Mouse (Mus musculus): ENCODE measurements around the gene Rbms3.
A peak's percentile ranks its signal among the peaks of the same experiment; 100 is the strongest.

Gene Rbms3

DNA sequence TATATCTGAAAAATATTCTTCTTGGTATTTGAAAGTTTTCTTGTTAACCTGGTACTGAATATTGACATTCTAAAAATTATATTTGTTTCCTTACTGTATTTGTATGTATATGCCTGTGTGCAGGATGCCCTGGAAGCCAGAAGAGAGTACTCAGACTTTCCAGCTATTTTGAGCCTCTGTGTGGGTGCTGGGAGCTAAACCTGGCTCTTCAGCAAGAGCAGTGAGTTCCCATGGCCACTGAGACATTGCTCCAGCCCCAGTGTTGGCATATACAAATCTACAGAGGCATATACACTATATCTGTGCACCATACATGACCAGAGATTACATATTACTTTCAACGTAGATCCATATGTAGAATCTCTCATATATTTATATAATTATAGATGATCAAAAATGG, 581.1 kb downstream of the Rbms3 start:
- no peak for DNase-seq (ENCODE audit: low read depth, low spot score)

DNA sequence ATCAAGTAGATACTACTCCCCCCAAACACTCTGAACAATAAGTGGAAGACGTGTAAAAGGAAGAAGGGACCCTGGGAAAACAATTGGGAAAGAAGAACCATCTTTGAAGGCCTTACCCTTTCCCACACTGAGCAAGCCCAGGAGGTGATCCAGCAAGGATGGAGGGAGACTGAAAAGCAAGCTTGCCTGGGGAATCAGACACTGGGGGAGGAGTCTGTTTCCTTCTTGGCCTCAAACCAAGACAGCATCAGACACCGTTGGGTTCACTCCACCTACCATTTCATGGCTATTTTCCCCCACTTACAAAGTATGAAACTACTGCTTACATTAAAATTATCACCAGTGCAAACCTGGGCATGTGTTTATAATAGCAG, 587.7 kb downstream of the Rbms3 start:
- no peak for DNase-seq (ENCODE audit: low read depth, low spot score)

DNA sequence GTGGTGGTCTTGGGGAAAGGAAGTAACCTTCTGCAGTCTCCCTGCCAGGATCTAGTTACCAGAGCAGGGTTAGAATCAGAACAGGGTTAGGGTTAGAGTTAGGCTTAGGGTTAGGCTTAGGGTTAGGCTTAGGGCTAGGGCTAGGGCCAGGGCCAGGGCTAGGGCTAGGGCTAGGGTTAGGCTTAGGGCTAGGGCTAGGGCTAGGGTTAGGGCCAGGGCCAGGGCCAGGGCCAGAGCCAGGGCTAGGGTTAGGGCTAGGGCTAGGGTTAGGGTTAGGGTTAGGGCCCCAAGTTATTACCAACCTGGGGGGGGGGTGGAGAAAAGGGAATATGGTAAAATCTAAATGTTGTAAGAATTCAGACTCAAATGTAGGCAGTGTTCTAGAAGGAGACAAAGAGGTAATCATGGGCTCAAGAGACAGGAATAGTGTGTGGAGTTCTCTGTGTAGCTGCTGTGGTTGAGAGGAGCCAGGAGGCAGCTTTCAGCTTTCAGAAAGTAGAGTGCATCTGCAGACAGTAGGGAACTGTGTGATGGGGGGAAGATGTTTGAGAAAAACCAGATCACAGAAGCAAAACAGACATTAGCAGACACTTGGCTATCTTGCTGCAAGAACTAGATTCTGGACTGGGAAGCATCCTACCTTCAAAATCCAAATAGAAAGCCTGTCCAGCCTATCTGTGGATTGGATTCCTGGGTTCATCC, 588.3 kb downstream of the Rbms3 start:
- no peak for DNase-seq (ENCODE audit: low read depth, low spot score)

DNA sequence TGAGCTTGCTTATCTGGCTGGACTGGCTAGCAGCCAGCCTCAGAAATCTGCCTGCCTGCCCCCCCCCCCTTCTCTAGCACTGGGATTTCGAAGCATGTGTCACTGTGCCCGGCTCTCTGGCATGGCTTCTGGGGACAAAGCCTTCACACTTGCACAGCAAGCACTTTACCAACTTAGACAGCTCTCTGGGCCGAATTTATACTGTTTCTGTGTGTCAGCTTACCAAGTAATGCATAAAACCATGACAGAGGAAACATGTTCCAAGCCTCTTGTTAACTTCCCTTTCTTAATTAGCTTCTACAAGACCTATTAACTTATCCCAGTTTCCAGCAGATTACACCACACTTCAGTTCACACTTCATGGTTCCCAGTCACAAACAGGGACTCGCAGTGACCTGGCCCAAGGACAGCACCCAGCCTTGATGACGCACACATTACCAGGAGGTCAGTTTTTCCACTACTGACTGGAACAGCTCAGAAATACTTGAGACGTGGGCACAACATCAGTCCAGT, 589.7 kb downstream of the Rbms3 start:
- DNase-seq (ENCODE audit: low read depth, low spot score): no peak

- no peak for DNase-seq (ENCODE audit: low read depth, low spot score)
These were observed 597.0 kb downstream of the Rbms3 start for GRCm38 (mm10) chr9:117032690-117033089.

GRCm38 (mm10) chr9:117031237-117031636, 598.5 kb downstream of the Rbms3 start:
- no peak for DNase-seq (ENCODE audit: low read depth, low spot score)

- no peak for DNase-seq (ENCODE audit: low read depth, low spot score)
These were observed 598.9 kb downstream of the Rbms3 start for GRCm38 (mm10) chr9:117030837-117031236.

DNA sequence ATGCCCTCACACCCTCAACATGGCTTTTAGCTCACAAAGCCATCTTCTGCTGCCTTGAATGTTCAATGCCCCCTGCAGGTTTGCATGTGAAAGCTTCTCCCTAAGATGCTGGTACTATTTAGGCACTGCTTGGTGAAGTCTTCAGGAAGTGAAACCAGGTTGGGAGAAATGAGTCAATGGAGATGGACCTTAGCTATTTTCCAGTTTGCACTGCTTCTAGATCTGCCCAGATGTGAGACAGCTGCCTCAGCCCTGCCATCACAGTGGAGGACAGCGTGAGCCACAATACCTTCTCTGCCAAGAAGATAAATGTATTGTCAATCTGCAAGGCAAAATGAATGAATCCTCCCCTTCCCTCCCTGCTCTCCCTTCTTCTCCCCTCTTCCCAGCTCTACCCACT, 599.8 kb downstream of the Rbms3 start:
- DNase-seq (ENCODE audit: low read depth, low spot score): no peak

GRCm38 (mm10) chr9:117028586-117028985, 601.1 kb downstream of the Rbms3 start:
- no peak for DNase-seq (ENCODE audit: low read depth, low spot score)

DNA sequence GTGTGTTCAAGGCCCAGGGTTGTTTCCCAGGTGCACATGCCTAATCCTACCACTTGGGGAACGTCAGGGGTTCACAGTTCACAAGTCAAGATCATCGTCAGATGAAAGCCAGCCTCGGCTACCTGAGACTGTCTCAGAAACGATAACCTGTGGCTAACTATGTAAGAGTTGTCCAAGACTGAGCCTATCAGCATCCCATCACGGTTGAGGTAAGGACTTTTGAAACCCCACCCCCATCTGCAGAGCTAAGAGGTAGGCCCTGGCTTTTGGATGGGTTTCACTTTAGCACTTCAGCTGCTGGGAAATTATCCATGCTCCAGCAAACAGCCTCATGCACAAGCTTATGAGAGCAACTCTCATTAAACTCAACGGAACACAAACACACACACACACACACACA, 607.6 kb downstream of the Rbms3 start:
- no peak for DNase-seq (ENCODE audit: low read depth, low spot score)

- no peak for DNase-seq (ENCODE audit: low read depth, low spot score)
These were observed 608.2 kb downstream of the Rbms3 start for GRCm38 (mm10) chr9:117021506-117021905.

- DNase-seq (ENCODE audit: low read depth, low spot score): no peak
These were observed 609.5 kb downstream of the Rbms3 start for GRCm38 (mm10) chr9:117020216-117020615.

DNA sequence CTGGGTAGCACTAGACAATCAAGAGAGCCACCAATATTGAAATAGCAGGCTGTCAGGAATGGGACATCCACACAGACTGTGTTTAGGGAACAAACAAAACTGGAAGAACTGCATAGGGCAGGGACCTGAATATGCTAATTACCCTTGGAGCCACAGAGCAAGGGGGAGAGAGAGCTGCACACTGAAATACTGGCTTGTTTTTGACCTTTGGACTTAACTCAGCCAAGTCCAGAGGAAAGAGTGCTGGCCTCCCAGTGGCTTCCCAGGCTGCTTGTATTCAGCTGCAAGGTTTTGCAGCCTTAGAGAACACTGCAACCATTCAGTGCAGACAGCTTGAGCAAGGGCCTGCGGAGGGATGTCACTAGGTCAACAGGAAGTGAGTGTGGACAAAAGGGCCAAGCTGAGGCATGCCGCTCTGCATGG, 611.0 kb downstream of the Rbms3 start:
- peak; percentile 13 for DNase-seq (ENCODE audit: low read depth, low spot score)

DNA sequence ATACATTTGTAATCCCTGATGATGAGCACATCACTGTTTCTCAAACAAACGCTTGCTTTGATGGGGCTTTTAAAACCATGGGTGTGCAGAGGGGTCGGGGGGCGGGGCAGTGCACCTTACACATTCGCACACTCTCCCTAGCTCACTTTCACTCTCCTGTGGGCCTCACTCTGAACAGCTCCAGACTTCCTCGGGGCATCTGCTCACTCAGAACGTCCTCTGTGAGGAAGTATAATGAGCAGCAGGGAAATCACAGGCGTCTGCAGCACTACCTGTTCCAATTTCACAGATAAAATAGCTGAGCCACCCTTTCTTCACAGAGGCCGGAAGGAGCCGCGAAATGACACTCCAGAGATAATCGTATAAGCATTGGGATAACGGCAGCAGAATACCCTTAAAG, 611.4 kb downstream of the Rbms3 start:
- DNase-seq (ENCODE audit: low read depth, low spot score): no peak

DNA sequence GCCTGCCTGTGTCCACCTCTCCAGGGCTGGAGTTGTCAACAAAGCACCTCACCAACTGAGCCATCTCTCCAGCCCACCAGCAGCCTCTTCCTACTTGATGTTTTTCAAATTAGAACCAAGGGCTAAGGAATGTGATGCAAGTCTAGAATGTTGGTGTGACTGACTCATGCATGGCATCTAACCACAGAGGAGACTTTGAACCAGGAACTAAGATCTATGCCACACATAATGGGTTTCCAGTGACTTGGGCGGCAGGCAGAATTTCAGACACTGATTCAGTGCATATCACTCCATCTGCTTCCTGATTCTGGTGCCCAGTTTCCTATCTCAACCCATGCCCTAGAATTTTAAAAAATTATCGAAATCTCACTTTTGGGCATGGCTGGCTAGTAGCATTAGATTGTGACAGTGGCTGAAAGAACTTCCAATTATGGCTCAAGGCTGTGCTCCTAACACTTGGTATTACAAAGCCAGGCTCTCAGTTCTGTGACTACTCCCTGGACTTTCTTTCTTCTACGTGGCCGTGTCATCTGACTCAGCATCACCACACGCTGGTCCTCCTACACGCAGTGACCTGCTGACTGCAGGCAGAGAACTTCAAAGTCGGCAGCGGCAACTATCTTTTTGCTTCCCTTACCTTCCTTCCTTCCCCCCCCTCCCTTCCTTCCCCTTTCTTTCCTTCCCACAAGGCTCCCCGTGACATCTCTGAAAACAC, 613.0 kb downstream of the Rbms3 start:
- no peak for DNase-seq (ENCODE audit: low read depth, low spot score)

DNA sequence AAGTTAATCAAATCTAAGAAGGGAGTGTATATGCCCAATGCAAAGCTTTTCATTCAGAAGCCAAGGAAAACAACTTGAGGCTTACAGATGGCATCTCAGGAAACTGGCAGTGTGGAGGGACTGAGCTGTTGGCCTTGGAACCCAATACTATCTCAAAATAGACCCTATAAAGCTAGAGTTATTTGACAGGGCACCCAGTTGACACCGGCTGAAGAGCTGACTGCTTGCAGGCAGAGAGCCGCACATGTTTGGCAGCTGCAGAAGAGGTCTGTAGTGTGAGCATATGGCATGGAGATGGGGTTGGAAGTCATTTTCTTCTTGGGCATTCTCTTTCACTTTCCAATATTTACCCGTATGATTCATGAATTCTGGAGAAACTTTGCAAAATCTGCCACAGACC, 616.3 kb downstream of the Rbms3 start:
- DNase-seq (ENCODE audit: low read depth, low spot score): no peak

- DNase-seq (ENCODE audit: low read depth, low spot score): no peak
These were observed 618.9 kb downstream of the Rbms3 start for GRCm38 (mm10) chr9:117010801-117011200.

DNA sequence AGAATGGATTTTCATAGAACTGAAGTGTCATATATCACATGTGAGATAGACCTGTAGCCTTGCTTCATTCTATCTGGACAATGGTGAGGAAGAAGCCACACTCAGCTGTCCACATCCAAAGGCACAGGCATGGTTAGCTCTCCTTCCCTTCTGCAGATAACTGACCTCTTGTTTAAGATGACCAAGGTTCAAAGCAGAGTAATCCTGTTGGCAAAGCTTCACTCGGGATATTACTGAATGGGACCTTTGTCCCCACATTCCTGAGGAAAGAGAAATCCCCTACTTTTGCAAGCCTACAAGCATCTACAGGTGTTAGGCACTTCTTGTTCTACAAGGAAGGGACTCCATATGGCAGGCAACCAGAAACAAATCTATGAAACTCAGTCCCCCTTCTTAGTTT, 621.5 kb downstream of the Rbms3 start:
- no peak for DNase-seq (ENCODE audit: low read depth, low spot score)

DNA sequence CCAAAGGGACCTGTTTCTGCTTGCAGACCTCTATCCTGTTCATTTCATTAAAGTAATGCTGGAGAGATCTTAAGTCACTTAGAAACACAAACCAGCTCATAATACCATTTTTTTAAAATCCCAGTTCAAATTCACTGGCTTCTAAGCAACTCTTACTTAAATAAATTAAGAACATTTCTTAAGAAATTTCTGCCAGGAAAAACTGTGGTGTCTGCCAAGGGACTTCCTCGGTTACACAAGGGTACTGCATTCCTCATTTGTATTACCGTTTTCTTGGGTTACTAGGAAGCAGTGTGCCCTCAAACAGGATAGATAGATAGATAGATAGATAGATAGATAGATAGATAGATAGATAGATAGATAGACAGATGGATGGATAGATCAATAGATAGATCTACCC, 627.6 kb downstream of the Rbms3 start:
- DNase-seq (ENCODE audit: low read depth, low spot score): no peak

GRCm38 (mm10) chr9:116999186-116999585, 630.5 kb downstream of the Rbms3 start:
- DNase-seq (ENCODE audit: low read depth, low spot score): no peak

GRCm38 (mm10) chr9:116990321-116990720, 639.4 kb downstream of the Rbms3 start:
- DNase-seq (ENCODE audit: low read depth, low spot score): peak; percentile 56

DNA sequence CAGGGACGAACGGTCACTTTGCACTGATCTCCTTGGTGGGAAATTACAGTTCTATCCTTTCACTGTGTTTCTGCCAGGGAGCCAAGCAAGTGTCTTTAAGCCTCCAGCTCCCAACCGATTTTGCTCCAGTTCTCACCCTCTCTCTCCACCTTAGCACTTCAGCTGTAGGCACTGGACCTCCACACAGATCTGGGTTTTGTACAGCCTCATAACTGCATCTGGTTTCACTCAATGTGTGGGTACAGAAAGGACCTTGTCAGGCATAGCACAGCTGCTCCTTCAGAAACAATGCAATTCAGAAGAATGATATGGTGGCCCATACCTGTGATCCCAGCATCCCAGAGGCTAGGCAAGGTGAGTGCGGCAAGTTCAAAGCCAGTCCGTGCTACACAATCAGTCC, 648.9 kb downstream of the Rbms3 start:
- DNase-seq (ENCODE audit: low read depth, low spot score): no peak

- DNase-seq (ENCODE audit: low read depth, low spot score): peak; percentile 48
These were observed 652.3 kb downstream of the Rbms3 start for GRCm38 (mm10) chr9:116977428-116977827.
